Mouse (Mus musculus) adrenal gland, adult (tissue): Measurements from ENCODE around the gene Anxa9.

Experiments
- DNase-seq, 2 experiments: peaks; one replicate each; pipeline ENCODE4 v3.0.0; 2022 to 2023; ENCODE audit warnings: low spot score in 1 of 2; ENCODE audit not compliant: inconsistent age in 2 of 2

Anxa9 gene

GRCm38 (mm10) chr3:95285390-95285789 lies 21.6 kb downstream of the Anxa9 start:
- peak in 1 of 2 experiments; percentile 59 for DNase-seq

- peak; percentile 75 to 90 for DNase-seq
Observed at GRCm38 (mm10) chr3:95284501-95285281, 22.3 kb downstream of the Anxa9 start.

GRCm38 (mm10) chr3:95284062-95284461 lies 22.9 kb downstream of the Anxa9 start:
- DNase-seq, result peak; percentile 47 to 81

GRCm38 (mm10) chr3:95283589-95283941 lies 23.4 kb downstream of the Anxa9 start:
- no peak for DNase-seq

- peak; percentile 84 to 95 for DNase-seq
Observed at GRCm38 (mm10) chr3:95282865-95283588, 23.9 kb downstream of the Anxa9 start.

- peak; percentile 53 to 93 for DNase-seq
Observed at GRCm38 (mm10) chr3:95282381-95282864, 24.6 kb downstream of the Anxa9 start.

GRCm38 (mm10) chr3:95281216-95282126 lies 25.5 kb downstream of the Anxa9 start, which contains the start of the genes Mindy1 and Prune1:
Mindy1 (plus strand) TSS chr3:95281345.
Prune1 (minus strand) TSS chr3:95282076.
- DNase-seq, result peak; percentile 99

- DNase-seq, result no peak
Observed at GRCm38 (mm10) chr3:95280747-95281146, 26.2 kb downstream of the Anxa9 start.

GRCm38 (mm10) chr3:95277149-95277551 lies 29.8 kb downstream of the Anxa9 start:
- DNase-seq, result peak in 1 of 2 experiments; percentile 45

GRCm38 (mm10) chr3:95276428-95276934 lies 30.5 kb downstream of the Anxa9 start:
- no peak for DNase-seq

GRCm38 (mm10) chr3:95275161-95275560 lies 31.8 kb downstream of the Anxa9 start:
- peak in 1 of 2 experiments; percentile 25 for DNase-seq

GRCm38 (mm10) chr3:95274453-95274852 lies 32.5 kb downstream of the Anxa9 start:
- DNase-seq, result no peak

GRCm38 (mm10) chr3:95273471-95273870 lies 33.5 kb downstream of the Anxa9 start:
- DNase-seq, result peak in 1 of 2 experiments; percentile 22

- DNase-seq, result peak in 1 of 2 experiments; percentile 47
Observed at GRCm38 (mm10) chr3:95270766-95271364, 36.1 kb downstream of the Anxa9 start.

GRCm38 (mm10) chr3:95269789-95270188 lies 37.2 kb downstream of the Anxa9 start:
- no peak for DNase-seq

GRCm38 (mm10) chr3:95267855-95268254 lies 39.1 kb downstream of the Anxa9 start:
- peak; percentile 60 to 89 for DNase-seq

GRCm38 (mm10) chr3:95266052-95266451 lies 40.9 kb downstream of the Anxa9 start:
- no peak for DNase-seq

- DNase-seq, result no peak
Observed at GRCm38 (mm10) chr3:95264724-95265123, 42.3 kb downstream of the Anxa9 start.

- DNase-seq, result peak; percentile 74 to 90
Observed at GRCm38 (mm10) chr3:95263089-95263739, 43.8 kb downstream of the Anxa9 start.

- DNase-seq, result no peak
Observed at GRCm38 (mm10) chr3:95261975-95262374, 45.0 kb downstream of the Anxa9 start.
